18 mouse cellular contexts compared by ENCODE assay signal in the genomic region with DNA sequence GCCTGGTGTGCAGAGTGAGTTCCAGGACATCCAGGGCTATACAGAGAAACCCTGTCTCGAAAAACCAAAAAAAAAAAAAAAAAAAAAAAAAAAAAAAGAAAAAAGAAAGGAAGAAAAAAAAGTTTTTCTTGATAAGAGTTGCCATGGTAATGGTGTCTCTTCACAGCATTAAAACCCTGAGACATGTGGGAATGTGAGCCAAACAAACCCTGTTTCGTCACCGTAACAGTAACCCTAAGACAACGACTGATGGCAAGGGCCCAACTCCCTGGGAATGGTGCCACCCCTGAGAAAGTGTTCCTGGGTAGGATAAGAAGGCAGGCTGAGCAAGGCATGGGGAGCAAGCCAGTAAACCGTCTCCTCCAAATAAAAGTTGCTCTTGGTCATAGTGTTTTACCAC. TPM values are rescaled to one million over a fixed set of nuclear protein-coding genes. Genes with fewer than 3 reads are reported as not detected.
DNase-seq lines count a peak whose midpoint lies in the region; ATAC-seq and TF ChIP-seq lines count a peak whose summit lies in the region.
"Had no signal": no experiment of that assay in that cellular context is flagged by ENCODE, and none has a peak within 500 bp of the region (broad histone marks: within the 10 kb centered on the region; RNA-seq: fewer than 3 reads in every experiment).

No protein-coding gene starts in this region.

- intact Hi-C loops in left cerebral cortex, postnatal 10 days (cut with DNase I) = loop anchor here (5.0 kb wide), 1 partner anchor 50 kb away; the partner anchor contains the start of genes Gm45717 and Ifitm2

- TF ChIP-seq CTCF in lung, postnatal 0 days (IDR thresholded peaks at IDR 0.05) = no peak
- TF ChIP-seq CTCF in kidney, adult 2 months (conservative IDR thresholded peaks at IDR 0.05; ENCODE audit: insufficient read depth, insufficient read length, low read depth, low read length) = no peak

- peak; percentile 17 for DNase-seq in adrenal gland, adult 2 months
- no peak for DNase-seq in adrenal gland, adult 8-10 months
- DNase-seq in left cerebral cortex, postnatal 10 days (ENCODE audit: extremely low spot score in 1 of 2, low spot score in 2 of 2) = peak; percentile 52 to 53
- DNase-seq in left cerebral cortex, adult 8-10 months (ENCODE audit: low spot score in 2 of 2) = no peak
- peak; percentile 20 for DNase-seq in CD4-positive helper T cell, adult 2 months (ENCODE audit: low read depth, low spot score)
- DNase-seq in lung, postnatal 0 days (ENCODE audit: low spot score) = peak; percentile 70
- DNase-seq in kidney, postnatal 25 days = no peak
- no peak for DNase-seq in kidney, adult 2 months
- DNase-seq: cerebellum, postnatal 25 days; thymus, postnatal 25 days had no signal

- WGBS in lung, postnatal 0 days = 48% methylated on average over 4 of the region's 5 CpGs
- WGBS in kidney, adult 2 months = 65% methylated on average over 5 of the region's 5 CpGs

- no peak for TF ChIP-seq POLR2A in kidney, adult 2 months (IDR thresholded peaks at IDR 0.05; ENCODE audit: low read depth, low read length)

- H3K9me3 ChIP-seq in lung, postnatal 0 days (ENCODE audit: low read length) = no peaks in the 10 kb centered on the region
- H3K9me3 ChIP-seq: embryonic facial prominence, embryonic 13.5 days; heart, embryonic 15.5 days had no signal

- no peak overlapping the region for H3K4me3 ChIP-seq in lung, postnatal 0 days (ENCODE audit: low read depth, low read length)
- H3K4me3 ChIP-seq in kidney, adult 2 months (ENCODE audit: insufficient read depth, low read depth, low read length) = no peak overlapping the region
- H3K4me3 ChIP-seq: embryonic facial prominence, embryonic 13.5 days; heart, embryonic 15.5 days; left cerebral cortex, adult 2 months had no signal

- no peaks in the 10 kb centered on the region for H3K27me3 ChIP-seq in lung, postnatal 0 days (replicated peaks; ENCODE audit: insufficient read depth, low read length)
- no peaks in the 10 kb centered on the region for H3K27me3 ChIP-seq in kidney, adult 2 months (replicated peaks; ENCODE audit: control insufficient read depth, insufficient read depth, low read length)
- H3K27me3 ChIP-seq: embryonic facial prominence, embryonic 13.5 days; heart, embryonic 15.5 days had no signal

- no peaks in the 10 kb centered on the region for H3K36me3 ChIP-seq in lung, postnatal 0 days (ENCODE audit: insufficient read depth, low read length)
- no peaks in the 10 kb centered on the region for H3K36me3 ChIP-seq in kidney, adult 2 months (ENCODE audit: control insufficient read depth, insufficient read depth, low read length)
- H3K36me3 ChIP-seq: embryonic facial prominence, embryonic 13.5 days; heart, embryonic 15.5 days had no signal

- peaks cover 17% of the 10 kb centered on the region for H3K4me1 ChIP-seq in lung, postnatal 0 days (ENCODE audit: insufficient read depth, low read depth, low read length)
- 0 out of 2 replicates have a peak, but pooled peaks cover 3% of the 10 kb centered on the region for H3K4me1 ChIP-seq in kidney, adult 2 months (ENCODE audit: control insufficient read depth, insufficient read depth, low read length)

- no peak overlapping the region for H3K4me2 ChIP-seq in lung, postnatal 0 days (replicated peaks; ENCODE audit: low read depth, low read length)
- H3K4me2 ChIP-seq: embryonic facial prominence, embryonic 13.5 days; heart, embryonic 15.5 days had no signal

- no peak for ATAC-seq in lung, postnatal 0 days
- ATAC-seq: hindbrain, embryonic 16.5 days had no signal

- no peak overlapping the region for H3K9ac ChIP-seq in lung, postnatal 0 days (replicated peaks; ENCODE audit: low read depth)
- H3K9ac ChIP-seq: embryonic facial prominence, embryonic 13.5 days; heart, embryonic 15.5 days had no signal

- no peak for TF ChIP-seq EP300 in lung, postnatal 0 days (IDR thresholded peaks at IDR 0.05)

- H3K27ac ChIP-seq in lung, postnatal 0 days (ENCODE audit: low read length) = no peak overlapping the region
- no peak overlapping the region for H3K27ac ChIP-seq in kidney, adult 2 months (ENCODE audit: insufficient read depth, low read depth, low read length)
- H3K27ac ChIP-seq: embryonic facial prominence, embryonic 13.5 days; heart, embryonic 15.5 days; left cerebral cortex, adult 2 months had no signal

RNA-seq across cellular contexts. Expression of gene Ifitm3, which starts 3.7 kb away (rescaled TPM):
- total RNA-seq in adrenal gland, adult 2 months (2021) = 100 to 1,000 TPM; 102 to 148 TPM
- 140 and 146 TPM in 2 replicates for polyA plus RNA-seq in adrenal gland, adult 2 months (2012; rRNA removed)
- 100 to 1,000 TPM; 105 to 128 (median 116) TPM for total RNA-seq in adrenal gland, adult 8-10 months (2022)
- total RNA-seq in left cerebral cortex, postnatal 10 days (2021) = 1 to 10 TPM; 7.8 to 8.6 TPM
- total RNA-seq in left cerebral cortex, adult 8-10 months (2022) = 10 to 100 TPM; 12.2 to 26.6 (median 17.7) TPM
- 779 and 1,037 TPM in 2 replicates for polyA plus RNA-seq in lung, postnatal 0 days (2015; fragmentation: Nextera tagmentation; extraction: Ambion mirVana)
- 259 and 313 TPM in 2 replicates for polyA plus RNA-seq in kidney, adult 2 months (2012; rRNA removed)

RNA-seq across cellular contexts. Expression of gene Ifitm6, which starts 10.8 kb away (rescaled TPM):
- total RNA-seq in adrenal gland, adult 2 months (2021) = under 1 TPM in 1 of 2 experiments, not detected in 1; 0.93 TPM
- polyA plus RNA-seq in adrenal gland, adult 2 months (2012; rRNA removed) = 0.39 and 1.2 TPM in 2 replicates
- 1 to 10 TPM in 2 of 4 experiments, under 1 TPM in 1, not detected in 1; 0.81 to 1.5 (median 1.2) TPM for total RNA-seq in adrenal gland, adult 8-10 months (2022)
- not detected for total RNA-seq in left cerebral cortex, postnatal 10 days (2021)
- total RNA-seq in left cerebral cortex, adult 8-10 months (2022) = under 1 TPM in 2 of 4 experiments, not detected in 2; 0.87 to 0.88 TPM
- polyA plus RNA-seq in lung, postnatal 0 days (2015; fragmentation: Nextera tagmentation; extraction: Ambion mirVana) = 7.4 and 7.7 TPM in 2 replicates
- 1.6 and 2.3 TPM in 2 replicates for polyA plus RNA-seq in kidney, adult 2 months (2012; rRNA removed)

RNA-seq across cellular contexts. Expression of gene Gm17387, which starts 22.0 kb away (rescaled TPM):
- not detected for total RNA-seq in adrenal gland, adult 2 months (2021)
- polyA plus RNA-seq in adrenal gland, adult 2 months (2012; rRNA removed) = not detected in 2 replicates
- not detected for total RNA-seq in adrenal gland, adult 8-10 months (2022)
- not detected for total RNA-seq in left cerebral cortex, postnatal 10 days (2021)
- not detected for total RNA-seq in left cerebral cortex, adult 8-10 months (2022)
- polyA plus RNA-seq in lung, postnatal 0 days (2015; fragmentation: Nextera tagmentation; extraction: Ambion mirVana) = not detected in 2 replicates
- polyA plus RNA-seq in kidney, adult 2 months (2012; rRNA removed) = not detected in 2 replicates
- total RNA-seq: left cerebral cortex, adult 2 months; neutrophil, adult 5-6 weeks had no signal
- polyA plus RNA-seq: embryonic facial prominence, embryonic 13.5 days; frontal cortex, adult 2 months; heart, embryonic 15.5 days; hindbrain, embryonic 16.5 days; kidney, embryonic 16.5 days; liver, embryonic 16.5 days had no signal

RNA-seq across cellular contexts. Expression of gene Ifitm1, which starts 39.9 kb away (rescaled TPM):
- 10 to 100 TPM in 1 of 2 experiments, 1 to 10 TPM in 1; 7.6 to 14.6 TPM for total RNA-seq in adrenal gland, adult 2 months (2021)
- 23.9 and 29.4 TPM in 2 replicates for polyA plus RNA-seq in adrenal gland, adult 2 months (2012; rRNA removed)
- total RNA-seq in adrenal gland, adult 8-10 months (2022) = 10 to 100 TPM; 10.6 to 14.0 (median 13.4) TPM
- 1 to 10 TPM; 3.2 to 3.3 TPM for total RNA-seq in left cerebral cortex, postnatal 10 days (2021)
- 1 to 10 TPM; 3.6 to 7.4 (median 5.0) TPM for total RNA-seq in left cerebral cortex, adult 8-10 months (2022)
- 402 and 510 TPM in 2 replicates for polyA plus RNA-seq in lung, postnatal 0 days (2015; fragmentation: Nextera tagmentation; extraction: Ambion mirVana)
- 125 and 135 TPM in 2 replicates for polyA plus RNA-seq in kidney, adult 2 months (2012; rRNA removed)

RNA-seq across cellular contexts. Expression of gene Ifitm2, which starts 51.1 kb away (rescaled TPM):
- total RNA-seq in adrenal gland, adult 2 months (2021) = 100 to 1,000 TPM; 504 to 654 TPM
- 947 and 952 TPM in 2 replicates for polyA plus RNA-seq in adrenal gland, adult 2 months (2012; rRNA removed)
- 100 to 1,000 TPM; 431 to 671 (median 563) TPM for total RNA-seq in adrenal gland, adult 8-10 months (2022)
- 10 to 100 TPM; 18.0 to 20.0 TPM for total RNA-seq in left cerebral cortex, postnatal 10 days (2021)
- total RNA-seq in left cerebral cortex, adult 8-10 months (2022) = 10 to 100 TPM; 13.5 to 19.6 (median 16.7) TPM
- 1,373 and 1,710 TPM in 2 replicates for polyA plus RNA-seq in lung, postnatal 0 days (2015; fragmentation: Nextera tagmentation; extraction: Ambion mirVana)
- 642 and 737 TPM in 2 replicates for polyA plus RNA-seq in kidney, adult 2 months (2012; rRNA removed)

Comparison
In these comparisons a context has a peak if more than half of its experiments do, and no peak if none do; other contexts are left out.
1. DNase-seq: peak in adrenal gland, adult 2 months (single experiment), left cerebral cortex, postnatal 10 days (2 of 2), CD4-positive helper T cell, adult 2 months (single experiment) and lung, postnatal 0 days (single experiment); none in adrenal gland, adult 8-10 months (single experiment), left cerebral cortex, adult 8-10 months (0 of 2), kidney, postnatal 25 days (0 of 2) and kidney, adult 2 months (single experiment).